Mouse (Mus musculus): ENCODE measurements around the gene Aoc3. TPM values are rescaled to one million over a fixed set of nuclear protein-coding genes. Genes with fewer than 3 reads are reported as not detected.
"Not testable (repeated sequence)": the region's sequence is repeated elsewhere in the genome, so short reads cannot be mapped to it uniquely, and the experiment has no call there.

Aoc3 gene
- total RNA-seq, 4 experiments from 2014 or later: 2.0 to 11.5 (median 5.1) TPM

DNA sequence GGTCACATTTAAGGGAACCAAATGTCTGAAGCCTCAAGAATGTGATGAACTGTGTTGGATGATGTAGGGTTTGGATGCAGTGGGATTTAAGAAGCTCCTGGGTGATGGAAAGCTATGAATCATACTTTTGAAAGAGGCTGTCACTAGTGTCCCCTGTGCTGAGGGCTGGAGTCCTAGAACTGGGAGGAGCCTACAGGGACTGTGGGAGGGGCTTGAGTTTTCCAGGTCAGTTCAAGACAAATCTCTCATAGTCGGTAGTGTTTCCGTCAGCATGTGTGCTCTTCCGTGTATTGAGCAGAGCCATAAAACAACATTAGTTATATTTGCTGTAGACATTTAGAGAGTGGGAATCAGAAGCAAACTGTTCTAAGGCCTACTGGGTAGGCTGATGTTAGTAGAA lies 3.1 kb upstream of the Aoc3 start:
- DNase-seq (ENCODE audit: low spot score in 2 of 2): no peak

DNA sequence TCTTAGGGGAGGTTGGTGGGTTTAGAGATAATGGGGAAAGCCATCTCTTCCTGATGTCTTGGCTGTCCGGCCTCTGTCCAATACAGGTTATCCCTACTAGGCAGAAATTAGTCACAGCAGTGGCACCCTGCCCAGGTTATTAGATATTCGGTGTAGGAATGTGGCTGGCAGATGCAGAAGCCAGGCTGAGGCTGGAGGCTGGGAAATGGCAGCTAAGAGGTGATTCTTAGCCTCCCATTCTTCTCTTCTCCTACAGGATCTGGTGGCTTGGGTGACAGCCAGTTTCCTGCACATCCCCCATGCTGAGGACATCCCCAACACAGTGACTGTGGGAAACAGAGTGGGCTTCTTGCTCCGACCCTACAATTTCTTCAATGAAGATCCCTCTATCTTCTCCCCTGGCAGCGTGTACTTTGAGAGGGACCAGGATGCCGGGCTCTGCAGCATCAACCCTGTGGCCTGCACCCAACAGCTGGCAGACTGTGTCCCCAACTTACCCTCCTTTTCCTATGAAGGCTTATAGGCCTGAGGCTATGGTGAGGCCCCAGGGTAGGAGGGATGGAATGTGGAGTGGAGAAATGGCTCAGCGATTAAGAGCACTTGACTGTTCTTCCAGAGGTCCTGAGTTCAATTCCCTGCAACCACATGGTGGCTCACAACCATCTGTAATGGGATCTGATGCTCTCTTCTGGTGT lies 1.3 kb upstream of the Aoc3 start:
- no peak for DNase-seq (ENCODE audit: low spot score in 2 of 2)

DNA sequence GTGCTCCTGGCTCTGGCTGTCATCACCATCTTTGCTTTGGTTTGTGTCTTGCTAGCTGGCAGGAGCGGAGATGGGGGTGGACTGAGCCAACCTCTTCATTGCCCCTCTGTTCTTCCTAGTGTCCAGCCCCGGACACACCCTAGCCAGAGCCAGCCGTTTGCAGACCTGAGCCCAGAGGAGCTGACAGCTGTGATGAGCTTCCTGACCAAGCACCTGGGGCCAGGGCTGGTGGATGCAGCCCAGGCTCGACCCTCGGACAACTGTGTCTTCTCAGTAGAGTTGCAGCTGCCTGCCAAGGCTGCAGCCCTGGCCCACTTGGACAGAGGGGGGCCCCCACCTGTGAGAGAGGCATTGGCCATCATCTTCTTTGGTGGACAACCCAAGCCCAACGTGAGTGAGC lies 556 bp downstream of the Aoc3 start:
- not testable (repeated sequence) for DNase-seq (ENCODE audit: low spot score in 2 of 2)

DNA sequence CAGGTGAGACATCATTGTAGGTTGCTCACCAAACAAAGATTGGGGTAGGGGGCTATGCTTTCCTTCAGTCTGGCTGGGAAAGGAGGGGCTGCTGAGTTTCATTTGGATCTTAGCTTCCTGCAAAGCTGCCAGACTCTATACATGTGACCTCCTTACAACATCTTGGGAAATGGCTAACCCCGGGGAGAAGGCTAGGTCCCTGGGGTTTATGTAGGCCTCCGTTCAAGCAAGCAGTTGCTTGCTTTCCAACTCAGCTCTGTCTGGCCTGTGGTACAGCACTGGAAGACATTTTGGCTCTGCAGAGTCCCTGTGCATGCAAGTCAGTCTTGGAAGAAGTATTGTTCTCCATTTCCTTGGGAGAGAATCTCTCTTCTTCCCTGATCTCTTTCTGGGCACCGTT lies 2.1 kb downstream of the Aoc3 start:
- DNase-seq (ENCODE audit: low spot score in 2 of 2): no peak

DNA sequence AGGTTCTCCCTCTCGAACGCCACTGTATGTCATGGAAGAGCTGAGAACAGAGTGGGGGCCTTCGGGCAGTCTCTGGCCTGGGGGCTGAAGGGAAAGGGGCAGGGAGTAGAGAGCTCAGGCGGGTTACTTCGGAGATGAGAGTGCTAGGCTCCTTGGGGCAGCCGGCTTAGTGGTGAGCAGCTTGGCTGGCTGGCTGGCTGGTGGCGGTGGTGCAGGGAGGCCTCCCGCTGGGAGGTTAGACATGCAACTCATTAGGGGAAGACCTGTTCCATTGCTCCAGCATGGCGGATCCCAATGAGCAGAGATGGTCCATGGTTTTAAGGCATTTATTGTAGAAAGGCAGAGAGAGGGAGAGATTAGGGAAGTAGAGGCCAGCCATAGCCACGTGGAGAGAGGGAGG lies 3.6 kb downstream of the Aoc3 start:
- no peak for DNase-seq (ENCODE audit: low spot score in 2 of 2)

DNA sequence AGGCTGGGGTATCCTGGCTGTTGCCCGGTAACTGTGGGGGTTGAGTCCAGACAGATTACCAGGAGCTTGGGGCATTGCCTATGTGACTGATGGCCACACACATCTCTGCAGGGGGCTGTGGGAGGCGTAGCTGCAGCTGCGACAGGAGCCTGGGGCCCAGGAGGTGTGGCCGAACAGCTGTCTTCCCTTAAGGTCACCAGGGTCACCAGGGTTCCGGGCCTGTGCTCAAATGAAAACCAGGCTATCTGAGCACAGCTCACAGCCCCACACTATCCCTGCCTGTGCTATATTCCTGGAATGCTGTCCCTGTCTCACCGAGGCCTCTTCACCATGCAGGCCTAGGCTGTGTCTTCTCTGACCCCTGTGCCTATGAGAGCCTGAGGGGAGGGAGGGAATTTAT lies 4.1 kb downstream of the Aoc3 start:
- no peak for DNase-seq (ENCODE audit: low spot score in 2 of 2)

DNA sequence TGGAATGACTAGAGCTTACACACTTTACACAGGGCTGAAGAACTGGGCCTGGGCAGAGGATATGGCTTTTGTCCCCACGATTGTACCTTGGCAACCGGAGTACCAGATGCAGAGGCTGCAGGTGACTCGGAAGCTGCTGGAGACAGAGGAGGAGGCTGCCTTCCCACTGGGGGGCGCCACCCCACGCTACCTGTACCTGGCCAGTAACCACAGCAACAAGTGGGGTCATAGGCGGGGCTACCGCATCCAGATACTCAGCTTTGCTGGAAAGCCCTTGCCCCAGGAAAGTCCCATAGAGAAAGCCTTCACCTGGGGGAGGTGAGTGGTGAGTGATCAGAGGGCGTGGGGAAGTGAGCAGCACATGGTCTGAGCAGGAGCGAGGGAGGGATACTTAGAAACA lies 5.3 kb downstream of the Aoc3 start:
- DNase-seq (ENCODE audit: low spot score in 2 of 2): no peak

DNA sequence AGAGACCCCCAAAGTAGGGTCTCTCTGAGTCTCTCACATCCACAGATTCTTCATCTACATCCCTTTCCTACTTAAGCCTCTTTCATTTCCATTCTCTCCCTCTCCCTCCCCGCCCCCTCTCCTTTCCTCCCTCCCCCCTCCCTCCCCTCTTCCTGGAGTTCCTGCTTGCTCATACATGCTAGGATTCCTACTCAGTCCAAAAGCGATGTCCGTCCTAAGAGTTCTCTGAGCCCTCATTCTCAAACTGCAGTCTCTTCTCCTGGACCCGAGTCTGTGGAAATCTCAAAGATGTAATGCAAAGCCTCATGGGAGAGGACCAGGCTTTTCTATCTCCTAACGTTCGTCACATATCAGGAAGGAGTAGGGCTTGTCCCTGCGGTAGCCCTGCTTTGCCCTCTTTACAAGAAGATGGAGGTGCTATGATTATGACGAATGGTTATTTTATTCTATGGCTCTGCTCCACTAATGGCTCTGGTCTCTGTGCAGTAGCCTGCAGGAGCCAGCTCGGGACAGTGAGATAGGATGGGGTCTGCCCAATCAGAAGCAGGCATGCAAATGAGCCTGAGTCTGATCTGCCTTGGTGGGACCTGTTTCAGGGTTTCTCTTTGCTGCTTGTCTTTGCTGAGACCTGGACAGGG lies 7.8 kb downstream of the Aoc3 start:
- DNase-seq (ENCODE audit: low spot score in 2 of 2): no peak

DNA sequence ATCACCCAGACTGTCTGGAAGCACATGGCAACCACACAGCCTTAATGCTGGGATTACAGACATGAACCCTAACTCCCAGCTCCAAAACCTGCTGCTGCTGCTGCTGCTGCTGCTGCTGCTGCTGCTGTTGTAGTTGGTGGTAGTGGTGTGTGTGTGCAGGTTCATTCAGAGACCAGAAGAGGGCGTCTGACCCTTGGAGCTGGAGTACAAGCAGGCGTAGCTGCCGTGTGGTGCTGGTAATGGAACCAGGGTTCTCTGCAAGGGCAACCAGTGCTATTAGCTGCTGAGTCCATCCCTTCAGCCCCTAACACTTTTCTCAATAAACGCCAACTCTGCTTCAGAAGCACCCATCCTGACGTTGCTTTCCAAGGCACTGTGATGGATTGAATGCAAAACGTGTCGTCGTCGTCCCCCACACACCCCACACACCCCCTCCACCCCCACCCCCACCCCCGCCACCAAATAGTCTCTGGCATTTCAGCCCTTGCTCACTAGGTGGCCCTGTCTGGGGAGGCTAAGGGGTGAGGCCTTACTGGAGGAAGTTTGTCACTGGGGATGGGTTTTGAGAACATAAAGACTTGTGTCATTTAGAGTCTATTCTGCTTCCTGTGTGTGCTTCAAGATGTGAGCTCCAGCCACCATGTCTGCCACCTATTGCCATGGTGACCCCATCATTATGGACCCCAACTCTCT lies 16.8 kb downstream of the Aoc3 start:
- no peak for DNase-seq (ENCODE audit: low spot score in 2 of 2)

DNA sequence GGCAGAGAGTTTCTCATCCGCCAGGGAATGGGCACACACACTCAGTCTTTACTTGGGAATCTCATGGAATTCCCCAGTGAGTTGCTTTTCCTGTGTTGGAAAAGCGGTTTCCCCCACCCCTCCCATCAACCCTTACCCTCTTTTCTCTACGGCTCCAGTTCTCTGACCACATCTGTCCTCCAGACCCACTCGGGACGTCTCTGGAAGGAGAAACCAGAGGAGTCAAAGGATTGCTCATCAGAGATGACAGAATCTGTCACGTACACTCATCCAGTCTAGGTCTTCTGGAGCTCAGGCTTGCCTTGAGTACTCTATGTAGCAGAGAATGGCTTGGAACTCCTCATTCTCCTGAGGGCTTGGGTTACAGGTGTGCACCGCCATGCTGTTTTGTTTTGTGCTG lies 18.4 kb downstream of the Aoc3 start:
- DNase-seq (ENCODE audit: low spot score in 2 of 2): no peak

DNA sequence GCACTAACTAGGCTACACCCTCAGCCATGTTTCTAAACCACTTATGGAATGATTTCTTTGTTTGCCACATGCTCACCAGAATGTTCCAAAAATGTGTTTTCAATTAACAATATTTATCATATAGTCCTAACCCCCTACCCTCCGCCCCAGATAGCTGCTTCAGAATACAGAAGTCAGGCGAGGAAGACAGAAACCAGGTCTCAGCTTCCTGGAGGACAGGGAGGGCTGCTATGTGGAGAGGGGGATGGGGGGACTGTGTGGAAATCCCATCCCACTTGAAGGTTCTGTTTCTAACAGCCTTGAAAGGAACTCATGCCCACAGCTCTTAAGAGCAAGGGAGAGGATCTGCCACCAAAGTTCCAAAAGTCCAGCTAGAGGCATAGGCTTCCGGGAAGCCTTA lies 18.8 kb downstream of the Aoc3 start:
- no peak for DNase-seq (ENCODE audit: low spot score in 2 of 2)

DNA sequence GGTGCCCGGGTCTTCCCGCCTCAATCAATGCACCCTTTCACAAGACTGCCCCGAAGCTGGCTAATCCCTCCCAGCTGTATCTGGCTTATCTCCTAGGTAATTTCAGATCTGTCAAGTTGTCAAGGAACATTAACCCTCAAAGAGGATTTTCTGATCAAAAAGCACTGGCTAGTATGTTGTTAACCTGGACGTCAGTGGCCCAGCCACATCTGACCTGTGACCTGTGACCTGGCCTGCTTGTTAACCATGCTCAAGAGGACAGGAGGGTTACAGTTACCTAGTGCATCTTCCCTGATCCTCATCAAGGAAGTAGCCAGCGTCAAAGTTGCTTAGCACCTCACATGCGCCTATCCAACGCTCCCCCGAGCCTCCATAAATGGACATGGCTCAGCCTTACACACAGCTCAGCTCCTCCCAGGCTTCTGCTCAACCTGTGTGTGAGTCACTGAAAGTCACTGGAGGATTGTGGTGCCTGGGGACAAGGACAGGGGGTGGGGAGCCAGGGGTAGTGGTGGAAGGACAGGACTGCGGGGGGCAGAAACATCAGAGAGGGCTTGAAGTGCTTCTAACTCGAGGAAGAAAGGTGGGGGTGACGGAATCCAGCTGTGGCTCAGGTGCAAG lies 20.8 kb downstream of the Aoc3 start:
- no peak for DNase-seq (ENCODE audit: low spot score in 2 of 2)

DNA sequence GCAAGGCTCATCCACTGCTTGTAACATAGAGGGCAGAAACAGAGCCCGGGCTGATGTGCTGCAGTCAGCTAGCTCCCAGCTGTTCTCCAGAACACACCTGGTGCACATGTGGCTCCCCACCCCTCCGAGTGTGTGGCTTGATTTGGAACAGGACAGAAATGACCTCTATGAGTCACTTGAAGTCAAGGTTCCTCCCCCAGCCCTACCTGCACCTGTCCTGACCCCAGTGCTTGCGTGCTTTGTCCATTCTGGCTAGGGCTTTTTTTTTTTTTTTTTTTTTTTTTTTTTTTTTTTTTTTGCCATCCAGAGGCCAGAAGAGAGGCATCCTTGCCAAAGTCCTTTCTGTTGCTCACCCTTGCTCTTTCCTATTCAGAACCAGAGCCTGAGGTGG lies 21.3 kb downstream of the Aoc3 start:
- no peak for DNase-seq (ENCODE audit: low spot score in 2 of 2)

DNA sequence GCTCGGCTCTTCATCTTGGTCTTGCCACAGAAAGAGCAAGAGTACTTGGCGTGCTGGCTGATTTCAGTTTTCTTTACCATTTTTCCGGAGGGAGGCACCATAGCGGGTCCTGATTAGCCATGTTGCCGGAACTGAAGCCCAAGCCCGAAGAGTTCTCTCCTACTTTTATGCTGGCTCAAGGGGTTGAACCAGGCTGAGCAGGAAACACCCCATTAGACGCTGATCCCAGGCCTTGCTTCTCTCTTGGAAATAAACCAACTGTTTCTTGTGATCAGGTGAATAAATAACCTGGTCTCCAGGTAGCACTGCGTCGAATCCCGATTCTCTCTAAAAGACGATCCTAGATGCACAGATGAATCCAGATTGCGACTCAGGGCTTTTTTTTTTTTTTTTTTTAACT lies 23.0 kb downstream of the Aoc3 start:
- no peak for DNase-seq (ENCODE audit: low spot score in 2 of 2)

DNA sequence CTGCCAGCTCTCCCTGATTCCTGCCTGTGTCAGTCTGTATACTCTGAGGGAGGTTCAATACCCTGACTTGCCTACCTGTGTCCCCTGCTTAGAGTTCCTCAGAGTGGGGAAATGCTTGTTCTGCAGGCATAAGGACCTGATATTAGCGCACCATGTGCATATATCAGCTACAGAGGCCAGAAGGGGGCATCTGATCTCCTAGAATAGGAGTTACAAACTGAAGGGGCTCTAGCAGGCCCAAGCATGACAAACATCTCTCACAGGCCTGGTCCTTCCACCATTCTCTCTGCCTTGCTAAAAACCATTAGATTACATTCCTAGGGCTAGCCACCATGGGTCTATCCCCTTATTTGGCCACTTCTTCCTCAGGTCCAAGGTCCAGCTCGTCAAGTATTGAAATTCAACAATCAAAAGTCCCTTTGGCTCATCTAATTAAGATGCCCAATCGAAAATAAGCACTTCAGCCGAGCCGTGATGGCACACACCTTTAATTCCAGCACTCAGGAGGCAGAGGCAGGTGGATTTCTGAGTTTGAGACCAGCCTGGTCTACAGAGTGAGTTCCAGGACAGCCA lies 24.1 kb downstream of the Aoc3 start:
- no peak for DNase-seq (ENCODE audit: low spot score in 2 of 2)

DNA sequence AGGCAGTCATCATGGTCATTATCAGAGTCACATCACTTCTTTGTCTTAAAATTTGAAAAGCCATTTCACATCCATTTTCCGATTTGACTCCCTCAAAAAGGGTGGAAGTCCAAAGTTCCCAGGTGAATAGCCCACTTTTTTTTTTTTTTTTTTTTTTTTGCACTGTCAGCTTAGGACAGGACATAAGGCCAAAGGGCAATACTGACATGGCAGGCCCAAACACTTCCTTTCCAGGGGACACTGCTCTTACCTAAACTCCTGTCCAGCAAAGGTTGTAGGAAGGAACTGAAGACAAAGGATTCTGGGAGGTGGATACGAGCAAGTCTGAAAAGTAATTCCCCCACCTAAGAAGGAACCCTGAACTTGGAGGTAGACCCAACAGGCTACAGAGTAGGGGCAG lies 25.5 kb downstream of the Aoc3 start:
- DNase-seq (ENCODE audit: low spot score in 2 of 2): no peak

DNA sequence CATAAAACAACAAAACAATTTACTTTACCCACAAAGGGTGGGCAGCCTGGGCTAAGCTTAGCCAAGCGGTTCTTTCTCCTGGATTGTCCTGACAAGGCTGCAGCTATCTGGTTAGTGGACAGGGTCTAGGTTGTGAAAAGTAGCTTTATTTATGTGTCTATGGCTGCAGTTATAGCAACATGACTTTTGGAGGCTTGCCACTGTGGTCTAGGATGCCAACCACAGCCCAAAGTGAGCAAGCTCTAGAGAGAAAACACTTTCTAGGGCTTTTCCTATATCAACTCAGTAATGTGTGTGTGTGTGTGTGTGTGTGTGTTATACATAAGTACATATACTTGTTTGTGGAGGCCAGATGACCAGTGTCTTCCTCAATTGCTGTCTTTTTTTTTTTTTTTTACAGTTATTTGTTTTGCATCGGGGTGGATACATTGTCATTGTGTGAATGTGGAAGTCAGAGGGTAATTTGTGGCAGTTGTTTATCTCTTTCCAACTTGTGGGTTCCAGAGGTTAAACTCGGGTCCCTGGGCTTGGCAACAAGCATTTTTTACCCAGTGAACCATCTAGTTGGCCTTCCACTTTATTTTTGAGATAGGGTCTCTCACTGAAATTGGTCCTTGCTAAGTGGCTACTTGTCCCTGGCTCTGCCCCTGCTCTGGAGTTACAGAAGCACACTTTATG lies 27.2 kb downstream of the Aoc3 start:
- no peak for DNase-seq (ENCODE audit: low spot score in 2 of 2)

DNA sequence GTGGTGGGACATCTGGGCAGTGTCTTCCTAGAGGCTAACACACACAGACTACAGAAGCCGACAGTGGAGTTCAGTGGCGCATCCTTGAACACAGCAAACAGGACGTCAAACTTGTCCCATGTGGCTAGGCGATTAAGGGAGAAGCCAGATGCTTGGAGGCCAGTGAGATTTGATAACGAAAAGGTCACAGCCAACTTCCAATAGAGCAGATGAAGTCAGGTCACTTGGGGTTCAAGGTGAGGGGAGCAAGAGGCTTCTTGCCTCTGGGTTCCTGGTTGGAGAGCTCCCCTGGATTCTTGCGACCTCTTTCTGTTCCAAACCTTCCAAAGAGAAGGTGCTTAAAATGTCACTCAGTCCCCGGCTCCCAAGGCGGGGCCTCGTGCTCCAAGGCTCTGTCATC lies 29.4 kb downstream of the Aoc3 start:
- DNase-seq (ENCODE audit: low spot score in 2 of 2): no peak

DNA sequence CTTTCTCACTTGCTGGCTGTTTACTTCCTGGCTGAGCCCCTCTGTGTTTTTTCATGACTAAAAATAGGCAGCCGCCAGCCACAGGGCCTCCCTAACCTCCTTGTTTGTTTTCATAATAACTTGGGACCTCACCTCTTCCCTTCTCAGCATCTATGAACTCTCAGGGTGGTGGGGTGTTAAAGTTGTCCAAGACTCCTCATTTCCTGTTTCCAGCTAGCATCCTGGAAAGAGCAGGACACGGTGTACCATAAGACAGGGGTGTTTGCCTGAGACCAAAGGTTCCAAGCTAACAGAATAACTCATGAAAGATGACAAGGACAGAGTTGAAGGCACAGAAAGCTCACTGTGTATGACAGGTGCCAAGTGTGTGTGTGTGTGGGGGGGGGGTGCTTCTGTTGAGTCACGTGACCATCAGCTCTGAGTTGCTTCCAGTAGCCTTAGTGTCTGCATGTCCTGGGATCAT lies 30.3 kb downstream of the Aoc3 start:
- DNase-seq (ENCODE audit: low spot score in 2 of 2): no peak

DNA sequence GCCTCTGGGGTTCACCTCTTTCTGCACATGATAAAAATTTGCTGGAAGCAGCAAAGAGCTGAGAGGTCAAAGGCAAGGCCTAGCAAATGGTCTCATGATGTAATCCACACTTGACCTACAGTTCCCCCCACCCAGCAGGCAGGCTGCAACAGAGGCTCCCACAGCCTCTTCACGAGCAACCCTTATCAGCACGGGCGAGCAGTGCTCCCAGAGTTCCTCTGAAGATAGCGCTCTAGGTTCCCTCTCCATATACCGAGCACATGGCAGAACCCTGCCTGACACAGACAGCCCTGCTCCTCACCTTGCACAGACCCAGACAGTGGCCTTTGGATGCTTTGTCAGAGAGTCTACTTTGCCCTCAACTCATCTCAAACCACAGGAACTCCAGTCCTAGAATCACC lies 34.1 kb downstream of the Aoc3 start:
- DNase-seq (ENCODE audit: low spot score in 2 of 2): no peak

DNA sequence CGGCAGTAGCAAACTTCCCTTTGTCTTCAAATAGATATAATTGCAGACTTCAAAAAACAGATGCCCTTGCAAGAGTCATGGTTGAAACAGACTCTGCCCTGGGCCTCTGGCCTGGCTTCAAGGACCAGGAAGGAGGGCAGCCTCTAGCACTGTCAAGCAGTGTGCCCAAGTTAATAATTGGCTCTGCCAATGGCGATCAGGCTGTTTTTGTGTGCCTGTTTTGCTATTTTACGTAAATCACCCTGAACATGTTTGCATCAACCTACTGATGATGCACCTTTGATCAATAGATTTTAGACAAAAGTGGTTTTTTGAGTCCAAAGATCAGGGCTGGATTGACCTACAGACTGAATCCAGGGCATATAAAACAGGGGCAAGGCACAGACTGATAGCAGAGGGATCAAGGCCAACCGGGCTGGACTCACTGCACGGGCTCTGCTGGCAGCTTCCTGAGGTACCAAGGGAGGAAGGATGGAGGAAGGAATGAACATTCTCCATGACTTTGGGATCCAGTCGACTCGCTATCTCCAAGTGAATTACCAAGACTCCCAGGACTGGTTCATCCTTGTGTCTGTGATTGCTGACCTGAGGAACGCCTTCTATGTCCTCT lies 37.0 kb downstream of the Aoc3 start, which contains the start of gene G6pc:
TSS of gene G6pc (plus strand) at position 236 of the 610 bp plus-strand sequence.
- DNase-seq (ENCODE audit: low spot score in 2 of 2): no peak
